Mouse (Mus musculus) C2C12 (cell line): ENCODE measurements around the gene Gpc6. TPM values are rescaled to one million over a fixed set of nuclear protein-coding genes. Genes with fewer than 3 reads are reported as not detected.

ENCODE experiments used
- H3K27me3 ChIP-seq: one replicate; pipeline ENCODE4 v1.6.1; 2011; ENCODE audit not compliant: control insufficient read depth, insufficient read depth, insufficient read length
- H3K36me3 ChIP-seq: one replicate; pipeline ENCODE4 v1.6.1; 2011; ENCODE audit not compliant: control insufficient read depth, insufficient read depth
- H3K4me3 ChIP-seq: one replicate; pipeline ENCODE4 v1.5.1; 2011; ENCODE audit warnings: mild to moderate bottlenecking, control low read depth; ENCODE audit not compliant: poor library complexity, insufficient read depth, severe bottlenecking
- H3K79me2 ChIP-seq: one replicate; pipeline ENCODE4 v1.6.1; 2011; ENCODE audit not compliant: control insufficient read depth, insufficient read depth
- H3K79me3 ChIP-seq: one replicate; pipeline ENCODE4 v1.6.1; 2011; ENCODE audit warnings: low read depth, control low read depth
- H3ac ChIP-seq: one replicate; pipeline ENCODE3; 2011; ENCODE audit warnings: low read depth; ENCODE audit not compliant: control insufficient read depth, insufficient read length
- CEBPB ChIP-seq: IDR thresholded peaks from one replicate; pipeline ENCODE4 v1.6.1; 2011; ENCODE audit warnings: low read depth, mild to moderate bottlenecking, control low read depth, moderate library complexity
- CTCF ChIP-seq: IDR thresholded peaks from one replicate; pipeline ENCODE4 v1.5.1; 2011; ENCODE audit not compliant: control insufficient read depth, insufficient read depth, insufficient read length
- FOSL1 ChIP-seq: IDR thresholded peaks from one replicate; pipeline ENCODE4 v1.8.0; 2011; ENCODE audit warnings: mild to moderate bottlenecking, low read length; ENCODE audit not compliant: poor library complexity, insufficient read depth, severe bottlenecking
- MAX ChIP-seq: IDR thresholded peaks from one replicate; pipeline ENCODE4 v1.6.1; 2011; ENCODE audit warnings: mild to moderate bottlenecking, control low read depth
- MYOD1 ChIP-seq: IDR thresholded peaks from one replicate; pipeline ENCODE4 v1.6.1; 2011; ENCODE audit warnings: low read depth; ENCODE audit not compliant: control insufficient read depth, insufficient read length
- MYOG ChIP-seq: IDR thresholded peaks from one replicate; pipeline ENCODE4 v1.6.1; 2011; ENCODE audit not compliant: control insufficient read depth, insufficient read length; ENCODE audit errors: extremely low read depth
- USF1 ChIP-seq: IDR thresholded peaks from one replicate; pipeline ENCODE4 v1.6.1; 2011; ENCODE audit warnings: low read depth, mild to moderate bottlenecking, control low read depth, moderate library complexity
- polyA plus RNA-seq: library from polyadenylated mRNA; unstranded; fragments of >200 nt; fragmentation: generic; extraction: Trizol; gene quantifications from one replicate; pipeline ENCODE4 v1.2.1, GENCODE M21; 2012; ENCODE audit warnings: missing spikeins

The Gpc6 gene
- polyA plus RNA-seq, 1 experiment: 9.6 TPM

- Histone ChIP-seq H3K27me3 (no peaks in the 10 kb centered on the region), H3K79me3 (peaks cover 7% of the 10 kb centered on the region), H3K4me3 (no peak overlapping the region), H3K36me3 (no peaks in the 10 kb centered on the region), H3ac (no peak overlapping the region), H3K79me2 (peaks cover 25% of the 10 kb centered on the region)
- no peak for TF ChIP-seq MYOD1
- no peak for TF ChIP-seq FOSL1
- no peak for TF ChIP-seq MYOG
- TF ChIP-seq CTCF: no peak
- TF ChIP-seq USF1: no peak
- no peak for TF ChIP-seq CEBPB
- TF ChIP-seq MAX: no peak
These were observed 849 bp upstream of the Gpc6 start for GRCm38 (mm10) chr14:116924266-116924665.

- Histone ChIP-seq H3K79me2 (peaks cover 35% of the 10 kb centered on the region), H3K27me3 (no peaks in the 10 kb centered on the region), H3K79me3 (peaks cover 11% of the 10 kb centered on the region), H3K4me3 (peak overlapping the region; percentile 57), H3K36me3 (no peaks in the 10 kb centered on the region), H3ac (peak overlapping the region; percentile 94)
- TF ChIP-seq MYOG (no peak), FOSL1 (no peak), CEBPB (no peak), CTCF (no peak), MYOD1 (no peak), USF1 (no peak), MAX (no peak)
These were observed 732 bp downstream of the Gpc6 start for GRCm38 (mm10) chr14:116925691-116926403.

GRCm38 (mm10) chr14:116926404-116927171 lies 1.5 kb downstream of the Gpc6 start:
- peak overlapping the region; percentile 94 for H3ac ChIP-seq

GRCm38 (mm10) chr14:116927341-116928315 lies 2.5 kb downstream of the Gpc6 start:
- peaks cover 20% of the 10 kb centered on the region for H3K79me3 ChIP-seq
- no peaks in the 10 kb centered on the region for H3K27me3 ChIP-seq
- peak overlapping the region; percentile 94 for H3ac ChIP-seq
- TF ChIP-seq MYOD1 (no peak), USF1 (no peak), MAX (no peak), FOSL1 (no peak), CEBPB (no peak), MYOG (no peak), CTCF (no peak)
- H3K79me2 ChIP-seq: peaks cover 53% of the 10 kb centered on the region
- no peaks in the 10 kb centered on the region for H3K36me3 ChIP-seq
- peak overlapping the region; percentile 57 for H3K4me3 ChIP-seq

More at GRCm38 (mm10) chr14:116926404-116927171, 1.5 kb downstream of the Gpc6 start:
- Histone ChIP-seq H3K27me3 (no peaks in the 10 kb centered on the region), H3K36me3 (no peaks in the 10 kb centered on the region), H3K79me2 (peaks cover 42% of the 10 kb centered on the region), H3K79me3 (peaks cover 15% of the 10 kb centered on the region), H3K4me3 (peak overlapping the region; percentile 57)
- TF ChIP-seq CEBPB (no peak), MAX (no peak), MYOG (no peak), CTCF (no peak), FOSL1 (no peak), MYOD1 (no peak), USF1 (no peak)

GRCm38 (mm10) chr14:116928395-116928794 lies 3.3 kb downstream of the Gpc6 start:
- Histone ChIP-seq H3K27me3 (no peaks in the 10 kb centered on the region), H3K4me3 (peak overlapping the region; percentile 57), H3K79me2 (peaks cover 56% of the 10 kb centered on the region), H3K36me3 (no peaks in the 10 kb centered on the region), H3ac (no peak overlapping the region), H3K79me3 (peaks cover 20% of the 10 kb centered on the region)
- TF ChIP-seq FOSL1 (peak; percentile 88), CEBPB (peak; percentile 68), USF1 (no peak)
